Mouse (Mus musculus): ENCODE data around the gene Cldn34b4.

Cldn34b4 gene

DNA sequence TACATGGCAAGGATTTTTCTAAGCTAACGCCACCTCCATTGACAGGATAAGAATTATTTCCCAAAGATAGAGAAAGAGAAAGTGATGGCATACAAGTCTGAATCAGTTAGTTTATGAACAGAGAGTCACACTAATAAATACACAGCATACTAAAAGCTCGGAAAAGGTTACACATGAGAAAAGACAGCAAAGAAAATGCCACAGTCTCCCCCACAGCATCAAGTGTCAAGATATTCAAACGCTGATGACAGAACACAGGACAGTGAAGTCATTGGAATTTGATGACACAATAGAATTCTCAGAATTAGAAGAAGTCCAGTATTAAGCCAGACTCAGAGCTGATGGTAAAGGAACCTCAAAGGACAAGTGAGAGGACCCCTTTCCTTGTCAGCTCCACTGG, at the start of gene Cldn34b4:
TSS of gene Cldn34b4 (plus strand) at position 301 of the 400 bp plus-strand sequence.
- DNase-seq (ENCODE audit: low read depth) = no peak

Data from NIH3T3 (cell line).